Mouse (Mus musculus): ENCODE results near the gene Cfap97.

The Cfap97 gene

DNA sequence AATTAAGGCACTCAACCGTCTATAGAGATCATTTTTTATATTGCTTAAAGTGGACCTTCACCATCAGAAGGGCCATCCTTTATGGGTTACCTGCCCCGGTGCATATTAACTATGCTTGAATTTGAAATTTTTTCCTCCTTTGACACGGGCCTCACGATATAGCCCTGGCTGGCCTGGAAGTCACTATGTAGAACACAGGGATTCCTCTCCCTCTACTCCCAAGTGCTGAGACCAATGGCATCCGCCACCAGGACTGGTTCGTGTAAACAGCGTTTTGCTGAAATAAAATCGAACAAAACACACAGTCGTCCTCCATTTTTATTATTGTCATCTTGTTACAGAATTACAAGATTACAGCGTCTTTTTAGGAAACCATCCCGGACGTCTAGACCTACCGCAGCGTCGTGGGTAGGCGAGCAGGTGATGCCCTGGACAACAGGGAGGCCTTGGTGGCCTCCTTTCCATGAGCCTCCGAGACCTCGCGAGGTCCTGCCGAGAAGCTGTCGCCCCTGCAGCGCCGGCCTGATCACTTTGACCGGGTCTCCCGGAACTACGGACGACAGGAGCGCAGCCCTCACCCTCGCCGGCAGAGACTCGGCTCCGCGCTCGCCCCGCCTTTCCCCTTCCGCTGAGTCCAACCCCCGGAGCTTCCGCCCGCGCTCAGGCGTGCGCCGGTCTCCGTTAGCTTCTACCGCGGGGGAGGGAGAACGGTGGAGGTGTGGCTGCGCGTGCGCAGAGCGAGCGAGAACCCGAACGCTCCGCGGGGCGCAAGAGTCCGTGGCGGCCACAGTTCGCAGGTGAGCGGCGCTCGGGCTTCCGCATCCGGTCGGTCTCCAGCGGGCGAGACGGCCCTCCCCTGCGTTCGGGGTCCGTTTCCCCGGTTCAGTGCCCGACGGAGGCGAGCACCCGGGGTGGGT, 11.6 kb downstream of the Cfap97 start:
- DNase-seq = peak; percentile 100

DNA sequence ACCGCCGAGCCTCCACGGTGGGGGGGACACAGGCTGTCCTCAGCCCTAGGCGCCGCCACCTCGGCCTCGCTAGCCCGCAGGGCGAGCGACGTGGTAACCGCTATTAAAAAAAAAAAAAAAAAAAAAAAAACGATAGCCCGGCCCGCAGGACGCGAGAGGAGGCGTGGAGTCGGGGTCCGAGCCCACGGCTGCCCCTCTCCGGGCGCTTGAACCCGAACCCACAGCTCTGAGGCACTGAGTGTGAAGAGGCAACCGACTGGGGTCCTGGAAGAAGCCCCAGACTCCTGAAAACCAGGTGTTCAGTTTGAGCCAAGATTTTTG, 12.3 kb downstream of the Cfap97 start:
- DNase-seq = no peak

DNA sequence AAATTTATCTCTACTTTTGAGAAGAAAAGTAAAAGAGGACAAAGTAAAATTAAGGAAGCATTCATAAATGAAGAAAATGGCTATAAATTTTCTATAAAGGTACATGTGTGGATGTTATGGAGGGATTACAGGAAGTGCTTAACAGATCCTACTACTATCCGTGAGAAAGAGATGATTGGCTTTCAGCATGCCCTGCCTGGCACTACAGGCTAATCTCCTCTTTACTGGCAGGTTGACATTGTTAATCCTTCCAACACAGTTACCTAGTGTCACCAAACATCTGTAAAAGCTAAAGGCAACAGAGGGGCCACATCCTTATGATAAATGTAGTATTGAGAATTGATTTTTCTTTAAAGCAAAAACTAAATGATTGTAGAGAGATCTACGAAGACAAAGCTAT, 22.1 kb downstream of the Cfap97 start:
- DNase-seq = no peak

DNA sequence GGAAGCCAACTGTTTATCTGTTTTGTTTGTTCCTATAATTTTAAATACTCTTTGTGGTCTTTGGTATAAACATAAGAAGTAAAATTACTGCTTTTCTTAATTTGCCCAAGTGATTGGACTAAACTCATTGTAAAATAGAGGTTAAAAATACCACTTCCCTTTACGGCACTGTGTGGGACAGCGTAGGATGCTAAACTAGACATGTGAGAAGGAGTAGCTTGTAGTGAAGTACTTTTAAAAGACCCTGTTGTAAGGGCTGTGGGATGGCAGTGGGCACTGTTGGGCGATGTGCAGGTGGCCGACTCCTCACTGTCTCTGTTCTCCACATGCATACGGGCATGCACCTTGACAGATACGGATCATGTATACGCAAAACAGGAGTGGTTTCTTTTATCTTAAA, 28.6 kb downstream of the Cfap97 start:
- peak; percentile 39 for DNase-seq

DNA sequence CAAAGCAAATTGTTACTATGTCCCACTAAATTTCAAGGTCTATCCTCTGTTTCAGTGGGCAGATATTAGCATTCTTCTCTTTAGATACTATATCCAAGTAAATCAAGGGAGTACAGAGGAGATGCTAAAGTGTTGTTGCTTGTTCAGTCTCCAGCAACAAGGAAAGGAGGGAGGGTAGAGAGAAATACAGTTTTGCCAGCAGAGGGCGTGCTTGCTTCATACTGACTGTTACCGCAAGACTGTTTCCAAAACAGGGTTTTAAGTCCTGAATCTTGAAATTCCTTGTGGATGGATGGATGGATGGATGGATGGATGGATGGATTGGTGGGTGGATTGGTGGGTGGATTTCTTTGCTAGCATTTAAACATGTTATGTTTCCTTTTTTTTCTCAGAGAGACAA, 33.8 kb downstream of the Cfap97 start:
- DNase-seq = peak; percentile 64

DNA sequence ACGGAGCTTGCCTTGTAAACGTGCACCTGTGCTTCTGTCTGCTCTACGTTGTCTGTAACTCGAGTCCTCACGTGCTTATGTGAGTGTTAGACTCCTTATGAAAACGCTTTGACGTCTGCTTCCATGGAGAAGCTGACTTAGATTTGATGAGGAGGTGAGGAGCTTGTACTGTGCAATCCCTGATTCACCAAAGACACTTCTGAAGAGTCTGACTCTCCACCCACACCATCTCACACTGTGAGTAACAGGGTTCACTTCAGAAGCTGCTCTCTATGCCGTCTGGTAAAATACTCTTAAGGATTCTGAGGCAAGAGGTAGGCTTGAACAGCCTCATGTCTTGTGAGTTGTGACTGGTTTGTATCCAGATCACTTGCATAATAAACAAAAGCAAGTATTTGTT, 41.5 kb downstream of the Cfap97 start:
- DNase-seq = peak; percentile 39

DNA sequence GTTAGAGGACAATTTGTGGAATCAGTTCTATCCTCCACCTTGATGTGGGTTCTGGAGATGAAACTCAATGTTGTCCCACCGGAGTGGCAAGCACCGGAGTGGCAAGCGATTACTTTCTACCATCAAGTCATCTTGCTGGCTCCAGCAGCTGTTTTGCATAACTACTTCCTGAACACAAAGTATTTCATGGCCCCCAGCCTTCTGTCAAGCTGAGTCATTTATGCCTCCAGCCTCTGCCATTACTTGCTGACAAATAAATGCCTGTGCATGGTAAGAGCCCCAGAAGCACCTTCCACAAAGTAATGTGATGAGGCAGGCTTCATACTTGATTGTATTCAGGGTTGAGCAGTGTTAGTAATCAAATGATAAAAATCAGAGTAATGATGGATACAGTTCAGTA, 45.3 kb downstream of the Cfap97 start:
- no peak for DNase-seq

DNA sequence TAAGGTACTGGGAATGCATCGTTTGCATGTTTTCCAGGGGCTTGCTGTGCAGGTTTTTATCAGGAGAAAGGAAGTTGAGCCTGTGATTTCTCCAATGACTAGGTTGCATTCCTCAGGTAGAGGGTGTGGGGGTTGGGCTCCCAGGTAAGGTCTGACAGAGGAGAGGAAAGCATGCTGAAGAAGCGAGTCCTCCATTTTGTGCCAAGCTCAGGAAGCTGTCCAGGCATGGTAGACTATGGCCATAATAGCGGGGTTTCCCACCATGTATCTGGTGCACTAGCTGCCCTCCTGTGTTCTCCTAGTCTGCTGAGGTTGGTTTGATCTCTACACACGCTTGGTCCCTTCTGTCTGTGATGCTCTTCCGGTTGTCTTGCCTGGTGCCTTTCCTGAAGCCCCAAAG, 46.1 kb downstream of the Cfap97 start:
- peak; percentile 74 for DNase-seq

DNA sequence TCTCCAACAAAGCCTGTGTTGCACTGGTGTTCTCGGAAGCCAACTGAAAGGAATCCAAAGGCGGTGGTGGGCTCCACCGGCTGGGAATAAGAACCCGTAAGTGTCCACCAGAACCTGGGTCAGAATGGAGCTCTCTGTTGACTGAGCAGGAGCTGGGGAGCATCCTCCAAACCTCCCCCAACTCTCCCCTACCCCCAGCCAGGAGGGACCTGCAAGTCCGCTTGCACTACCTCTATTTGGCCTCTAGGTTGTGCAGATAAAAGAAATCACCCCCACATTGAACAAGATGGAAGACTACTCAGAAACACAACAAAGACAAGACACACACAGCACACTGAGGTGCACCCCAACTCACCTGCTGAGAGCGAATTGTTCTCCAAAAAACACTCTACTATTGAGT, 50.8 kb downstream of the Cfap97 start:
- DNase-seq = peak; percentile 91

DNA sequence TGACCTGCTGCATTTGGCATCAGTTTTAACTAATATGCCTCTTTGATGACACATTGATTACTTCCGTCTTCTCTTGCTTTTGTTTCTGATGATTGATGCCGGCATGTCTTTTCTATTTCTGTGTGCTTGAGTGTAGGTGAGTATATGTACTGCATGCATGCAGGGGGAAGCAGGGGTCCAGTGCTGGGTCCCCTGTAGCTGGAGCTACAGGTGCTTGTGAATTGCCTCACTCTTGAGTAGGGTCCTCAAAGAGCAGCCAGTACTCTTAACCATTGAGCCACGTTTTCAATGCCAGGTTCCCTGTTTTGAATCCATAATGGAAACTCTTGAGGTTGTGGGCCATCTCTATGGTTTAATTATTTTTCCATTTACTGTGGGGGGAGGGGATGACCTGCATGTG, 52.7 kb downstream of the Cfap97 start:
- no peak for DNase-seq

DNA sequence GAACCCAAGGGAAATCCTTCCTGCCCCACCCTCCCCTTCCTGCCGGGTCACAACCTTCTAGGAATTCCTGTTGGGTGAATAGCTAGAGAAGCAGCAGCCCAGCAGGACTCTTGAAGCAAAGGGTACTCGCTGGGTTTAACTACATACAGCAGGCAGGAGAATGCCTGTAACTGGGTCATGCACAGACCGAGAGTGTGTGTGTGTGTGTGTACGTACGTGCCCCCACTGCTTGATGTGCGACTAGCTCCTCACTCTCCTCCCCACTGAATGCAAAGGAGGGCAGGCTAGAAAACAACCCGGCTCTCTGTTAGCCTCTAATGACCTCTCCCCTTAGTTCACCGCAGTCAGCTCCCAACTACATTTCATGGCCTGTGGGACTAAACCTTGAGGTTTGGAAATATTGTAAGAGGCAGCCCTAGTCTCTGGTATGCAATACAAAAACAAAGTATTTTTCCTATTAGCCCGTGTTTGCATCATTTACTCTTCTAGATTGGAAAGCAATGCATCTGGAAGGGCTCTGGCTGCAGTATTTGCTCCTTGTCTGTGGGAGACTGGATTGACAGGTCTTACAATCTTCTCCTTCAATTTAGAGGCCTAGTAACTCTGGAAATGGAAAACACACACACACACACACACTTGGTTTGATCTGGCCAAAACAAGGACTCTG, 53.5 kb downstream of the Cfap97 start:
- DNase-seq = no peak

DNA sequence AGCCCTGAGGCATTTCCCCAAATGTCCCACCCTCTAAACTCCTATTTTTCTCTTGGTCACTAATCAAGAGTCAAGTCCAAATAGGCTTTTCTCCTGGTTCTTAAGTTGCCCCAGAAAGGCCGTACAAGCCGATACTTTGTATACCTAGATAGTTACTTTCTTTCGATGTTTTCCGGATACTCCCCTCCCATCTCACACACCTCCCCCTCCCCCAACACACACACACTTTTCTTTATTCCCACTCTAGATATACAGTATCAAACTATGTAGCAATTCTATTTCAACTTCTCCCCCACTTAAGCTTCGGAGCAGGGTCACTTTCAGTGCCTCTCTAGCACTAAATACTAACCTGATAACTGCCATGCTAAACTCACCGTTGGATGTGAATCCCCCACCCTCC, 54.5 kb downstream of the Cfap97 start:
- DNase-seq = no peak

DNA sequence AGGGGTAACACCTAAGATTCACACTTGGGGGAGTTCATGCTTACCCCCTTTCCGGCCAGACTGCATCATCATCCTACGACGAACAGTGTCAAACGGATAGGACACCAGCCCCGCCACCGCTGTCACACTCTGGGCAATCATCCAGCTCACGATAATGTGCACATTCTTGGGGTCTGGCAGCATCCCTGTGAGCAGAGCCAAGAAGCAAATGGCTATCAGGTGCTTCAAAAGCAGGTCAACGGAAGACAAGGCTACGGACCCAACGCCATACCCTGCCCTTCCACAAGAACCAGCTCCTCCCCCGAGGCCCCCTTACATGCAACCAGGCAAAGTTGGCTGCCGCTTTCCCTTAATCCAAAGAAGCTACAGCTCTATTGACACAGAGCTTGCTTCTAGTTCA, 56.8 kb downstream of the Cfap97 start:
- peak; percentile 98 for DNase-seq

DNA sequence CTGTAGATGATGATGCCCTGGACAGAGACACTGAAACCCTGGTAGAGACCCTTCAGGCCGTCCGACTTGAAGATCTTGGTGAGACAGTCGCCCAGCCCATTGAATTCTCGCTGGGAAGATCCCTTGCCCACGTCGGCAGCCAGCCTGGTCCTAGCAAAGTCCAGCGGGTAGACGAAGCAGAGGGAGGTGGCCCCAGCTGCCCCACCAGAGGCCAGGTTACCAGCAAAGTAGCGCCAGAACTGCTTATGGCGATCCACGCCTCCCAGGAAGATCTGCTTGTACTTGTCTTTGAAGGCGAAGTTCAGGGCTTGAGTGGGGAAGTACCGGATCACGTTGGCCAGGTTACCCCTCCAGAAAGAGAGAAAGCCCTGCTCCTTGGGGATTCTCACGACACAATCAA, 57.5 kb downstream of the Cfap97 start:
- DNase-seq = peak; percentile 92

DNA sequence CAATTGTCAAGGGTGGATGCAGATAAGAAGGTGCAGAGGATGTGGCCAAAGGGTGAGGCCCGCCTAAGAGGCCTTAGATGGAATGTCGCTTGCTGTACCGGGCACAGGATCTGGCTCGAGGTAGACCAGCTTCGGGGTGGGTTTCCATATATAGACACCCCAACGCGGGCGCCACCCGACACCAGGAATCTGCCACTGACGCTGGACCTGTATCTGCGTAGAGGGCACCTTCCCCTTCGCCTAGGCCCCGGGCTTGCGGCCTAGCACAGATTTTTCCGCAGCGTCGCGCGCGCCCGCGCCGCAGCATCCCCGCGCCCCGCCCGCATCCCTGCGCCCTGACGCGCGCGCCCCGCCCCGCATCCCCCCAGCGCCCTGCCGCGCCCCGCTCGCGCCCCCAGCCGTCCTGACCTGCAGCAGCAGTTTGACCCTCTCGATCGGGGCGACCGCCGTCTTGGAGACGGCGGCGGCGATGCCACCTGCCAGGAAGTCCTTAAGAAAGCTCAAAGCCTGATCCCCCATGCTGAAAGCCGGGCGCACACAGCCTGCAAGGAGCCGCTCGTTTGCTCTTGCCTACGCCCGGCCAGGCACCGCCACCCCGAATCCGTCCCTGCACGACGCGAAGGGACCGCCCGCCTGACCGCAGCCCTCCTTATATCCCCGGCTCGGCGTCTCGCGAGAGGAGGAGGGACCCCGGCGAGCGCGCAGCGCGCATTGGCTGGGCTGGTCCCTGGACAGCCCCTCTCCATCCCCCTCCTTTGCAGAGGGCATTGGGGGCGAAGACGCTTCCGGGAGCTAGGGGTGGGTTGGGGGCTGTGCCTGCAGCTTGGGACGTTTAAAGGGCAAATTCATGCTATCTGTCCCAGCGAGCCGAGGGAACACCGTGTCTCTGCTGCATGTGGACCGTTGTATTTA, 59.1 kb downstream of the Cfap97 start, which contains the start of gene Slc25a4:
Gene Slc25a4 (minus strand): TSS at position 881 of the 912 bp plus-strand sequence.
- DNase-seq = peak; percentile 100

DNA sequence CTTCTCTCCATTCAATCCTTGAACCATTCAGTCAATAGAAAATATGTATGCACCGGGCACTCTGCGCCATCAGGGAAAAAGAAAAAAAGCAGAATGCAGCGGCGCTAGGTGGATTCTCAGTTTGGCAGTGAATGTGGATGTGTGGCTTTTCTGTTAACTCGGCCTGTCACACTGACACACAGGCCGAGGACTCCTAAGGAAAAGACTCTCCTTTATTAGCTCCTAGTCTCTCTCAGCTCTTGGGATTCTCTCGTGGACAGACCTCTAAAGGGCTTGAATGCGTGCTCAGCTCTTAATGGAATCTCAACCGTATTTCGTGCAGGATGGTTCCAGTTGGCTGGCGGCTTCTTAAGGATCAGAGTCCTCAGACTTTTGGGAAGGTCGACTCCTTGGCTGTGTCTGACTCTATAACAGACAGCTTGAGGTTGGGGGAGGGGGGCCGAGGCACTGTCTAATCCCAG, 60.1 kb downstream of the Cfap97 start:
- peak; percentile 91 for DNase-seq

DNA sequence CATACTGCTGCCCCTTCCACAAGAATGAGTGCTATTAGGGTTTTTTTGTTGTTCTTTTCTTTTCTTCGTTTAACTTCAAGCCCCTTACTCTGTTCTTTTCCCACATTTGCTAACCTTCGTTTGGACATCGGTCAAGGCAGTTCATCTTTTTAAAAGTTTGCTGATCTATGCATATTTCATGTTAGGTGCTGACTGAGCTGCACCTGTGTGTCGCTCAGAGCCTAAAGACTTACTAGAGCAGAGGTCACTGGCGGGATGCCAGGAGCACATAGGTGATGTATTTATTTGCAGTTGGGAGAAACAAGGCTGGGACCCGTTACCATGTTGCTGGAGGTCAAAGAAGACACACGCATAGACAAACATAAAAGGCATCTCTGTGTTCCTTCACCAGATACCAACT, 60.6 kb downstream of the Cfap97 start:
- DNase-seq = peak; percentile 93

DNA sequence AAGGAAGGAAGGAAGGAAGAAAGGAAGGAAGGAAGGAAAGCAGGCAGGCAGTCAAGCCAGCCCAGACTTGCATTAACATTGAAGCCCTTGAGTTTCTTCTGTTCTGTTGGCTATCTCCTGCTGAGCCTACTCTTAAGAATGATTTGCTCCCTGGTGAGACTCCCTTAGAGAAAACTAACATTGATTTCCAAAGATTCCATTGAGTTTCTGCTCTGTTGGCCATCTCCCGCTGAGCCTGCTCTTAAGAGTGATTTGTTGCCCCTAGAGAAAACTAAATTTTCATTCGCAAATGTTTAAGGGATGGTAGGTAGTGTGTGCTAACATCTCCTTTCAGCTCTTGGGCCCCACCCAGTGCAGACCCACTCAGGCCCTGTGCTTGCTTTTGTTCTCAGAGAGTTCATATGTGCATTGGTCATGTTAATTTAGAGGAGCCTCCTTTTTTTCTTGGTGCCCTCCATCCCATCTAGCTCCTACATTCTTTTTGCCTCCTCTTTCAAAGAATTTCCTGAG, 62.5 kb downstream of the Cfap97 start:
- DNase-seq = no peak

DNA sequence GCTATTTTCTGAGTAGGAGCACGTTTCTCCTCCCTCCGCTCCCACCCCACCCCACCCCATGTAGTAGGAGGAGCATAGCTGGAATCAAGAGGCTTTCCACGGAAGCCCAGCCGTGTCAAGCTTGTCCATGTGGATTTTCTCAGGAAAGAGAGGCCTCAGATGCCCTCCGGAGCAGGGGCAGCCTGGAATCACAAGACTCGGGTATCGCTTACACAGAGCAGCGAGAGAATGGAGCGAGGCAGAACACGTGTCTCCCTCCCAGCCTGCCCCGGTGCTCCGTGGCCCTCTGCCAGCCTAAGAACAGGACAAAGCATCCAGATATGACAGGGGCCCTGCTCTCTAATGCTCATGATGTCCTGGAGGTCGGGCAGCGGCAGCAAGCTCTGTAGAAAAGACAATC, 65.3 kb downstream of the Cfap97 start:
- DNase-seq = peak; percentile 99

DNA sequence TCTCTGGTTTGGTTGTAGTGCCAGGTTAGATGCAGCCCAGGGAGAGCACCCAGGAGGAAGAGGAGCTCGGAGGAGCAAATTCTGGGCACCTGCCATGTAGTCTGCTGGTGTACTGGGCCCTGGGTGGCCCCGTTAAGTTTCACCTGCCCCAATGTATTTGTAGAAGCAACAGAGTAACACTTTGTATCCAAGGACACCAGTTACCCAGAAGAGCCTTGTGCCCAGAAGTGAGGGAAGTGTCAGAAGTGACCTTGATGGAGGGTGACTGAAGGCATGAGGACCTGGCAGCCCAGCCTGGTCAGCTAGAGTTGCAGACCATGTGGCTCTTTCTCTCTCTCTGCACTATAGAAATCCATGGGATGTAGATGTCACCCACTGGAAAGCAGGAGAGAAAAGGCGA, 69.0 kb downstream of the Cfap97 start:
- peak; percentile 96 for DNase-seq

DNA sequence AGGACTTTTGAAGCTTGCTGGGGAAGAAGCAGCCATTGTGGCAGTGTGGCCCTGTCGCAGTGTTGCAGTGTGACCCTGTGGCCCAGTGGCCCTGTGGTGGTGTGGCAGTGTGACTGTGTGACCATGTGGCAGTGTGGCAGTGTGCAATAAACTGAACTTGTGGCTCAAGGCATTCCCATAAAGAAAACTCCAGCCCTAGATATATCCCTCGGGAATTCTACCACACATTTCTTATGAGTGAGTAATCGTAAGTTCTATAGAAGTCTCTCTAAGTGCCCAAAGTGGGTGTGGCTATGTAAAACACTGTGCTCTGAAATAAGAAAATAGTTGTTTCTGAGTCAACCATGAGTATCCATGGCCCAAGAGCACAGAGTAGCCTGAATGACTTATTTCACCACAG, 73.9 kb downstream of the Cfap97 start:
- DNase-seq = peak; percentile 48

DNA sequence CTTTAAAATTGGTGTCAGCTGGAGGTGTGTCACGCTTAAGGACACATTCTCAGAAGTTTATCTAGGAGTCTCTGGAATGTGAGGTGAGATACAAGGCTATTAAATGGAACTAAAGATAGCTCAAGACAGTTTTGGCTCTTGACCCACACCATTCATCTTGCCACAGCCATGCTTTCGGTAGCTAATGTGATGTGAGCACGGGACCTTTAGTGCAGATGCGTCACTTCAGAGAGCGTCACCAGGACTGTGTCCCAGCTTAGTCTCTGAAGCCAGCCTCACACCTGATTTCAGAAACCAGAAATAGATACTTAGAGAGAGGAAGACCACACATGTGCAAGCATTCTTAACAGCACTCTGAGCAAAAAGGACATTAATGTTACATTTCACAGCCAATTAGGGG, 75.1 kb downstream of the Cfap97 start:
- peak; percentile 88 for DNase-seq

DNA sequence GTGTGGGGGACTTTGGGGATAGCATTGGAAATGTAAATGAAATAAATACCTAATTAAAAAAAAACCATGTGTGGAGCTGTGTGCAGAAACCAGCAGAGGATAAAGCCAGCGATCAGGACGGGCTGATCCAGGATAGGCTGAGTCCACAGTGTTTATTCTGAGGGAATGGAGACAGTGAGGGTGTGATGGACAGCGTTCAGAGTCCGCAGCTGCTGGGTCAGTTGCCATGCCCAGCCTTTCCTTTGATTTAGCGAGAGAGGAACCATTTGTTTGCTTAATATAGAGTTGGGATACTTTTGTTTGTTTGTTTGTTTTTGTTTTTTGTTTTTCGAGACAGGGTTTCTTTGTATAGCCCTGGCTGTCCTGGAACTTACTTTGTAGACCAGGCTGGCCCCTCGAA, 80.4 kb downstream of the Cfap97 start:
- peak; percentile 40 for DNase-seq
